Mouse (Mus musculus) embryonic facial prominence, embryonic 11.5 days (tissue): ENCODE measurements around the gene Prickle4. TPM values are rescaled to one million over a fixed set of nuclear protein-coding genes. Genes with fewer than 3 reads are reported as not detected.

Experiments
- ATAC-seq: fragments of 200-750 bp; cut with Nextera tagmentation; replicated peaks from 2 replicates; pipeline ENCODE4 v1.8.0; 2017; ENCODE audit warnings: low read depth; ENCODE audit not compliant: insufficient number of reproducible peaks, low FRiP score, low TSS enrichment
- DNase-seq: peaks from one replicate; pipeline ENCODE4 v3.0.0-alpha.2; 2015; ENCODE audit warnings: low spot score
- H3K27ac ChIP-seq: fragments of 300-500 bp; sonication (generic); replicated peaks from 2 replicates; pipeline ENCODE4 v1.5.1; 2014; ENCODE audit warnings: mild to moderate bottlenecking, low read depth, low read length, control low read depth
- H3K27me3 ChIP-seq: fragments of 300-500 bp; sonication (generic); 2 replicates; pipeline ENCODE4 v1.6.1; 2014; ENCODE audit warnings: mild to moderate bottlenecking, low read length, moderate library complexity, mixed read lengths; ENCODE audit not compliant: control insufficient read depth, insufficient read depth
- H3K36me3 ChIP-seq: fragments of 300-500 bp; sonication (generic); replicated peaks from 2 replicates; pipeline ENCODE4 v1.6.1; 2014; ENCODE audit warnings: low read depth, mild to moderate bottlenecking, low read length, moderate library complexity, mixed read lengths; ENCODE audit not compliant: control insufficient read depth, insufficient read depth
- H3K4me1 ChIP-seq: fragments of 300-500 bp; sonication (generic); 2 replicates; pipeline ENCODE4 v1.6.1; 2014; ENCODE audit warnings: low read length, mixed read lengths; ENCODE audit not compliant: control insufficient read depth, insufficient read depth
- H3K4me2 ChIP-seq: fragments of 300-500 bp; sonication (generic); 2 replicates; pipeline ENCODE4 v1.6.1; 2014; ENCODE audit warnings: low read depth, mild to moderate bottlenecking, control low read depth, low read length, moderate library complexity
- H3K4me3 ChIP-seq: fragments of 300-500 bp; sonication (generic); 2 replicates; pipeline ENCODE4 v1.5.1; 2014; ENCODE audit warnings: low read depth, low read length, control low read depth
- H3K9ac ChIP-seq: fragments of 300-500 bp; sonication (generic); replicated peaks from 2 replicates; pipeline ENCODE4 v1.6.1; 2014; ENCODE audit warnings: mild to moderate bottlenecking, control low read depth, low read length
- H3K9me3 ChIP-seq: fragments of 300-500 bp; sonication (generic); replicated peaks from 2 replicates; pipeline ENCODE4 v1.6.1; 2016; ENCODE audit warnings: mild to moderate bottlenecking, low read length, inconsistent platforms, mixed read lengths; ENCODE audit not compliant: control insufficient read depth
- WGBS: fragments of 180-500 bp; shearing (Covaris S2); extraction: QIAGEN DNeasy Blood & Tissue Kit; methylation state at CpG from one replicate; pipeline ENCODE4 v1.1.7; 2014; 5-methylcytosine and 5-hydroxymethylcytosine counted together
- polyA plus RNA-seq: library from polyadenylated mRNA; unstranded; fragments of >200 nt; fragmentation: Nextera tagmentation; extraction: Ambion mirVana; gene quantifications from 2 replicates; pipeline ENCODE4 v1.2.1, GENCODE M21; 2014

The Prickle4 gene
- polyA plus RNA-seq, 1 experiment from 2014 or later: 0.27 TPM

- no peak overlapping the region for H3K9ac ChIP-seq
- no peak for ATAC-seq
- H3K4me2 ChIP-seq: no peak overlapping the region
- H3K4me3 ChIP-seq: no peak overlapping the region
- WGBS: 47% methylated on average over 17 of the region's 22 CpGs
- no peaks in the 10 kb centered on the region for H3K27me3 ChIP-seq
- no peaks in the 10 kb centered on the region for H3K36me3 ChIP-seq
- no peaks in the 10 kb centered on the region for H3K4me1 ChIP-seq
- DNase-seq: no peak
- H3K9me3 ChIP-seq: no peaks in the 10 kb centered on the region
- H3K27ac ChIP-seq: no peak overlapping the region
Measured at GRCm38 (mm10) chr17:47712889-47713571, 18.5 kb upstream of the Prickle4 start.

- Histone ChIP-seq H3K27ac (no peak overlapping the region), H3K4me2 (no peak overlapping the region), H3K9me3 (no peaks in the 10 kb centered on the region), H3K4me3 (no peak overlapping the region), H3K27me3 (no peaks in the 10 kb centered on the region), H3K9ac (no peak overlapping the region), H3K36me3 (no peaks in the 10 kb centered on the region), H3K4me1 (no peaks in the 10 kb centered on the region)
- DNase-seq (no peak), ATAC-seq (no peak)
- 77% methylated on average over 6 of the region's 6 CpGs for WGBS
Measured at GRCm38 (mm10) chr17:47711883-47712282, 17.3 kb upstream of the Prickle4 start.

GRCm38 (mm10) chr17:47710036-47710435 lies 15.5 kb upstream of the Prickle4 start:
- 76% methylated on average over 3 of the region's 3 CpGs for WGBS

GRCm38 (mm10) chr17:47708972-47709371 lies 14.4 kb upstream of the Prickle4 start:
- Histone ChIP-seq H3K27ac (no peak overlapping the region), H3K36me3 (no peaks in the 10 kb centered on the region), H3K4me2 (no peak overlapping the region), H3K4me3 (no peak overlapping the region), H3K9me3 (no peaks in the 10 kb centered on the region), H3K4me1 (no peaks in the 10 kb centered on the region), H3K9ac (no peak overlapping the region), H3K27me3 (no peaks in the 10 kb centered on the region)
- no peak for DNase-seq
- no peak for ATAC-seq
- 73% methylated on average over 4 of the region's 4 CpGs for WGBS

More at GRCm38 (mm10) chr17:47710036-47710435, 15.5 kb upstream of the Prickle4 start:
- Histone ChIP-seq H3K4me3 (no peak overlapping the region), H3K4me2 (no peak overlapping the region), H3K27me3 (no peaks in the 10 kb centered on the region), H3K9ac (no peak overlapping the region), H3K27ac (no peak overlapping the region), H3K9me3 (no peaks in the 10 kb centered on the region), H3K4me1 (no peaks in the 10 kb centered on the region), H3K36me3 (no peaks in the 10 kb centered on the region)
- ATAC-seq (no peak), DNase-seq (no peak)

- no peak overlapping the region for H3K9ac ChIP-seq
- no peak overlapping the region for H3K4me2 ChIP-seq
- no peak overlapping the region for H3K27ac ChIP-seq
- no peaks in the 10 kb centered on the region for H3K9me3 ChIP-seq
- H3K27me3 ChIP-seq: no peaks in the 10 kb centered on the region; the same call in 1 of the 2 replicates
- H3K4me3 ChIP-seq: no peak overlapping the region
- WGBS: 86% methylated on average over 3 of the region's 3 CpGs
- ATAC-seq (no peak), DNase-seq (no peak)
- H3K36me3 ChIP-seq: no peaks in the 10 kb centered on the region
- H3K4me1 ChIP-seq: no peaks in the 10 kb centered on the region
Measured at GRCm38 (mm10) chr17:47707961-47708360, 13.4 kb upstream of the Prickle4 start.

- Histone ChIP-seq H3K27me3 (no peaks in the 10 kb centered on the region; the same call in 1 of the 2 replicates), H3K27ac (no peak overlapping the region), H3K4me3 (no peak overlapping the region), H3K9ac (no peak overlapping the region), H3K36me3 (no peaks in the 10 kb centered on the region), H3K4me1 (no peaks in the 10 kb centered on the region), H3K9me3 (no peaks in the 10 kb centered on the region), H3K4me2 (no peak overlapping the region)
- no peak for DNase-seq
- 59% methylated on average over 1 of the region's 1 CpGs for WGBS
- no peak for ATAC-seq
Measured at GRCm38 (mm10) chr17:47706196-47706595, 11.7 kb upstream of the Prickle4 start.

- H3K4me3 ChIP-seq: no peak overlapping the region
- H3K27me3 ChIP-seq: no peaks in the 10 kb centered on the region; the same call in 1 of the 2 replicates
- 85% methylated on average over 4 of the region's 4 CpGs for WGBS
- DNase-seq (no peak), ATAC-seq (no peak)
- H3K9ac ChIP-seq: no peak overlapping the region
- no peaks in the 10 kb centered on the region for H3K4me1 ChIP-seq
- H3K27ac ChIP-seq: no peak overlapping the region
- H3K4me2 ChIP-seq: no peak overlapping the region
- no peaks in the 10 kb centered on the region for H3K9me3 ChIP-seq
- no peaks in the 10 kb centered on the region for H3K36me3 ChIP-seq
Measured at GRCm38 (mm10) chr17:47704692-47705091, 10.2 kb upstream of the Prickle4 start.

GRCm38 (mm10) chr17:47703556-47703955 lies 9.0 kb upstream of the Prickle4 start:
- DNase-seq (no peak), ATAC-seq (no peak)
- Histone ChIP-seq H3K27me3 (no peaks in the 10 kb centered on the region; the same call in 1 of the 2 replicates), H3K4me3 (no peak overlapping the region), H3K4me2 (no peak overlapping the region), H3K9ac (no peak overlapping the region), H3K4me1 (no peaks in the 10 kb centered on the region), H3K27ac (no peak overlapping the region), H3K36me3 (no peaks in the 10 kb centered on the region), H3K9me3 (no peaks in the 10 kb centered on the region)
- 22% methylated on average over 20 of the region's 20 CpGs for WGBS
